Mouse (Mus musculus) testis, adult 2 months (tissue): ENCODE data around the gene Shprh.

ENCODE experiments used
- CTCF ChIP-seq: fragments of 200-500 bp; IDR thresholded peaks from 2 replicates; pipeline ENCODE4 v1.5.1; 2012; ENCODE audit warnings: low read depth, mild to moderate bottlenecking, inconsistent platforms, low read length, moderate library complexity; ENCODE audit not compliant: control insufficient read depth, insufficient read depth, insufficient replicate concordance
- POLR2A ChIP-seq: fragments of 200-500 bp; IDR thresholded peaks from 2 replicates; pipeline ENCODE4 v1.6.1; 2012; ENCODE audit warnings: low read depth, mild to moderate bottlenecking, inconsistent platforms, low read length, moderate library complexity; ENCODE audit not compliant: control insufficient read depth

GRCm38 (mm10) chr10:11260119-11260518, 110.9 kb downstream of the Shprh start:
- TF ChIP-seq POLR2A (no peak), CTCF (no peak)
